Mouse (Mus musculus) embryonic facial prominence, embryonic 15.5 days (tissue): ENCODE results near the gene Vash2. TPM values are rescaled to one million over a fixed set of nuclear protein-coding genes. Genes with fewer than 3 reads are reported as not detected.
A peak's percentile ranks its signal among the peaks of the same experiment; 100 is the strongest.

Source experiments
- ATAC-seq: fragments of 200-750 bp; cut with Nextera tagmentation; 2 replicates; pipeline ENCODE4 v1.8.0; 2017; ENCODE audit warnings: low read depth, moderate TSS enrichment; ENCODE audit not compliant: insufficient number of reproducible peaks, low FRiP score, low TSS enrichment
- H3K27ac ChIP-seq: fragments of 300-500 bp; sonication (generic); replicated peaks from 2 replicates; pipeline ENCODE4 v1.5.1; 2015; ENCODE audit warnings: mild to moderate bottlenecking, inconsistent platforms
- H3K27me3 ChIP-seq: fragments of 300-500 bp; sonication (generic); 2 replicates; pipeline ENCODE4 v1.6.1; 2015; ENCODE audit warnings: inconsistent platforms
- H3K36me3 ChIP-seq: fragments of 300-500 bp; sonication (generic); 2 replicates; pipeline ENCODE4 v1.6.1; 2015; ENCODE audit warnings: mild to moderate bottlenecking, inconsistent platforms
- H3K4me1 ChIP-seq: fragments of 300-500 bp; sonication (generic); 2 replicates; pipeline ENCODE4 v1.6.1; 2015; ENCODE audit warnings: inconsistent platforms
- H3K4me2 ChIP-seq: fragments of 300-500 bp; sonication (generic); replicated peaks from 2 replicates; pipeline ENCODE4 v1.6.1; 2015; ENCODE audit warnings: mild to moderate bottlenecking, inconsistent platforms
- H3K4me3 ChIP-seq: fragments of 300-500 bp; sonication (generic); replicated peaks from 2 replicates; pipeline ENCODE4 v1.5.1; 2015; ENCODE audit warnings: mild to moderate bottlenecking, inconsistent platforms
- H3K9ac ChIP-seq: fragments of 300-500 bp; sonication (generic); 2 replicates; pipeline ENCODE4 v1.6.1; 2015; ENCODE audit warnings: inconsistent platforms
- H3K9me3 ChIP-seq: fragments of 300-500 bp; sonication (generic); replicated peaks from 2 replicates; pipeline ENCODE4 v1.6.1; 2016; ENCODE audit warnings: inconsistent platforms
- WGBS: fragments of 180-500 bp; shearing (Covaris S2); methylation state at CpG from one replicate; pipeline ENCODE4 v1.1.7; 2015; 5-methylcytosine and 5-hydroxymethylcytosine counted together
- polyA plus RNA-seq: library from polyadenylated mRNA; unstranded; fragments of >200 nt; fragmentation: Nextera tagmentation; extraction: Ambion mirVana; gene quantifications from 2 replicates; pipeline ENCODE4 v1.2.1, GENCODE M21; 2015

Vash2 gene
- polyA plus RNA-seq, 1 experiment from 2014 or later: 45.3 TPM

- Histone ChIP-seq H3K4me1 (no peaks in the 10 kb centered on the region), H3K27ac (no peak overlapping the region), H3K4me3 (no peak overlapping the region), H3K9ac (no peak overlapping the region), H3K27me3 (no peaks in the 10 kb centered on the region), H3K36me3 (peaks cover 15% of the 10 kb centered on the region), H3K9me3 (0 out of 2 replicates have a peak, but pooled peaks cover 7% of the 10 kb centered on the region), H3K4me2 (no peak overlapping the region)
- ATAC-seq: no peak
- whole genome bisulfite sequencing: 67% methylated on average over 6 of the region's 6 CpGs
Observed at GRCm38 (mm10) chr1:191002201-191002600, 23.1 kb upstream of the Vash2 start.

DNA sequence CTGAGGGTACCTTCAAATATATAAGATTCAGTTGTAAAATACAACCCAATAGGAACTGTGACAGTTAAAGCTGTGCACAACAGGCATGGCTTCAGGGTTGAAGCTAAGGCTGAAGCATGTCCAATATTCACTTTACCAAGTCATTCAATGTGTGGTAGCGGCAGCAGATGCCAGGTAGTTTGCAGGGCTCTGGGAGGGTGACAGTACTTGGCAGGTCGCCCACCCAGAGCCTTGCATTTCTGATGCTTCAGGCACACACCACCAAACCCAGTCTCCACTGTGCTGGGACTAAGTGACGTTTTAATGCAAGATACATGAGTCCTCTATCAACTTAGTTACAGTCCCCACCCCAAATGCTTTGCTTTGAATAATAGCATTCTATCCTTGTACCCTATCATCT is 21.6 kb upstream of the Vash2 start:
- Histone ChIP-seq H3K36me3 (peaks cover 12% of the 10 kb centered on the region), H3K27ac (no peak overlapping the region), H3K27me3 (no peaks in the 10 kb centered on the region), H3K4me2 (no peak overlapping the region), H3K9ac (no peak overlapping the region), H3K9me3 (0 out of 2 replicates have a peak, but pooled peaks cover 7% of the 10 kb centered on the region), H3K4me3 (no peak overlapping the region), H3K4me1 (no peaks in the 10 kb centered on the region)
- ATAC-seq: no peak
- 75% methylated on average over 3 of the region's 3 CpGs for WGBS

- WGBS: 80% methylated on average over 1 of the region's 1 CpGs
- Histone ChIP-seq H3K9ac (no peak overlapping the region), H3K4me2 (no peak overlapping the region), H3K9me3 (0 out of 2 replicates have a peak, but pooled peaks cover 7% of the 10 kb centered on the region), H3K27ac (no peak overlapping the region), H3K4me3 (no peak overlapping the region), H3K27me3 (no peaks in the 10 kb centered on the region), H3K4me1 (no peaks in the 10 kb centered on the region), H3K36me3 (no peaks in the 10 kb centered on the region)
- no peak for ATAC-seq
Observed at GRCm38 (mm10) chr1:190998027-190998426, 18.9 kb upstream of the Vash2 start.

DNA sequence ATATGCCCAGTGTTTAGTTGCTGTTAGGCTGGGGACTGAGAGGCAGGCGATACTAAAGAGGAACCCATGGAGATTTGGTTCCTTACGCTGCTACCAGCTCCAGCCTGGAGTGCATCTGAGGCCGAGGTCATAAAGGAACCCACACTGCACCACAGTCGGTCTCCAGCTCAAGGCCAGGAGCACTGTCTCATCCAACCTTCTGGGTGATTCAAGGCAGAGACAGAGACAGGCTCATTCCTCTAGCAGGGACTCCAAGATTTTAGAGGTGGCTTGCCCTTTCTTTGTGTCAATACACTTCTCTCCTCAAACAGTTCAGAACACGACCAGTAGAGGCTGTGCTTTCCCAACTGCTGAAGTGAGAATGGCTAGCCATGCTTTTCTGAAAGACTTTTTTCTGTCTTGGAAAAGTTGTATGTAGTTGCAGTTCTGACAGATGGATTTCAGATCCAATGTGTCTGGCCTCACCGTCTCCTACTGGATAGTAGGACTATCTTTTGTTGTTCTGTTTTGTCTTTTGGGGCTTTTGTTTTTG is 17.3 kb upstream of the Vash2 start:
- no peak for ATAC-seq
- 73% methylated on average over 6 of the region's 6 CpGs for WGBS
- Histone ChIP-seq H3K4me2 (no peak overlapping the region), H3K4me3 (no peak overlapping the region), H3K9me3 (0 out of 2 replicates have a peak, but pooled peaks cover 7% of the 10 kb centered on the region), H3K27ac (no peak overlapping the region), H3K27me3 (no peaks in the 10 kb centered on the region), H3K4me1 (no peaks in the 10 kb centered on the region), H3K36me3 (no peaks in the 10 kb centered on the region), H3K9ac (no peak overlapping the region)

DNA sequence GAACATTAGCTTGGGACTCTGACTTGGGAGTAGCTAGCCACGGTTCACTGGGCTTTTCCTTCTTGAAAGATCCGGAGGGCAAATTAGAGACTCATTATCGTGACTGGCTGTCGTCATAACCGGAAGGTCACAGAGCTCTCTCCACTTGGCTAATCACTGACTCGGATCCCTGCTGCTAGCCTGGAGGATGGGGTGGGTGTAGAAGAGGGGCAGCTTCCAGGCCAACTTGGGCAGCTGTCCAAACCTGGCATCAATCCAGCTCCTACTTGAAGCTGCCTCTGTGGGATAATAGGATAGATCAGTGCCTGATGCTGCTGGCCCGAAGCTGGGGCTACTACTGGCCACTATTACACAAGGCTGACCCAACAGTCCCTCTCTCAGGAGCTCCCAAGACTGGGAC is 16.5 kb upstream of the Vash2 start:
- H3K36me3 ChIP-seq: no peaks in the 10 kb centered on the region
- H3K9me3 ChIP-seq: 0 out of 2 replicates have a peak, but pooled peaks cover 7% of the 10 kb centered on the region
- H3K4me1 ChIP-seq: no peaks in the 10 kb centered on the region
- ATAC-seq: 0 out of 2 replicates have a peak, but pooled peaks have one; percentile 24
- H3K4me3 ChIP-seq: no peak overlapping the region
- no peak overlapping the region for H3K9ac ChIP-seq
- 56% methylated on average over 7 of the region's 7 CpGs for WGBS
- H3K27ac ChIP-seq: no peak overlapping the region
- H3K27me3 ChIP-seq: no peaks in the 10 kb centered on the region
- H3K4me2 ChIP-seq: no peak overlapping the region

DNA sequence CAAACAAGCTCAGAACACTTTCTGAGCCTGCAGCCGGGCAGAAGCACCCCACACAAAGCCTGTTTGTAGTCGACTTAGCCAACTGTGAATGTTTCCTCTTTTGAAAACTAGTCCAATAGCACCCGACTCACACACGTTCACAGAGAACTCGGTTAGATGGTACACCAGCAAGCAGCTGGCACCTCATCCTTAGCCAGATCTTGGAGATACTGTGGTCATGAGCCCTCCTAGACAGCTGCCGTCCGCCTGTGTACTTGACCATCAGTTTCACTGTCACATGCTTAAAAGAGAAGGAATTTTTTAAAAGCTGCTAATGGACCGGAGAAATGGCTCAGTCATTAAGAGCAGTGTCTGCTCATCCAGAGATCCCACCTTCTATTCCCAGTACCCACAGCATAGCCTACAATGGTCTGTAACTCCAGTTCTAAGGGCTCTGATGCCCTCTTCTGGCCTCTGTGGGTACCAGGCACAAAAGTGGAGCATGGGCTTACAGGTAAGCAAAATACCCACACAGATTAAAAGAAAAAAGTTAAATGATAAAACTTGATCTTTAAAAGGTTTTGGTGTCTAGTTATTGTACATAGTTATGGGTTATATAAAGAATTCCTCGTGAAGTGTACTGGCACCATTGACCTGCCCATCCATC is 10.5 kb upstream of the Vash2 start:
- H3K9ac ChIP-seq: no peak overlapping the region
- H3K36me3 ChIP-seq: no peaks in the 10 kb centered on the region
- H3K4me3 ChIP-seq: no peak overlapping the region
- ATAC-seq: no peak
- H3K4me2 ChIP-seq: no peak overlapping the region
- H3K9me3 ChIP-seq: no peaks in the 10 kb centered on the region
- no peaks in the 10 kb centered on the region for H3K27me3 ChIP-seq
- no peaks in the 10 kb centered on the region for H3K4me1 ChIP-seq
- 75% methylated on average over 9 of the region's 9 CpGs for WGBS
- no peak overlapping the region for H3K27ac ChIP-seq

DNA sequence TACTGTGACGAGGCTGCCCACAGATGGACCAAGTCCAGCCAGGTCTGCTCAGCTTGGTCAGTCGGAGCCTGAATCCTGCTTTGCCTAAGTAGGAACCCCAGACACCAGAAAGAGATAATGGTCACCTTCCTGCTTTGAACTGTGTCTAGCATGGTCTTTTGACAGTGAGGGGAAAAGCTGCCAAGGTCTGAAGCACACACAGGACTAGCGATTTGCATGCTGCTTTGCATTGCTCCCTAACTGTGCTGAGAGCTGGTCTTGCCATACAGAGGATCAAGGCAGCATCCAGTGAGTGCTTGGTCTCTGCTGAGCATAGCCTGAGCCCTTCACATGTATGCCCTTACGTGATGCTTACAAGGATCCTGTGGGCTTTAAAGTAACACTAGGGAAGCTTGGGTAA is 2.3 kb upstream of the Vash2 start:
- Histone ChIP-seq H3K36me3 (no peaks in the 10 kb centered on the region), H3K4me1 (peaks cover 20% of the 10 kb centered on the region), H3K27ac (no peak overlapping the region), H3K4me3 (no peak overlapping the region), H3K9ac (no peak overlapping the region), H3K27me3 (no peaks in the 10 kb centered on the region), H3K4me2 (no peak overlapping the region), H3K9me3 (no peaks in the 10 kb centered on the region)
- WGBS: 75% methylated on average over 4 of the region's 4 CpGs
- no peak for ATAC-seq

DNA sequence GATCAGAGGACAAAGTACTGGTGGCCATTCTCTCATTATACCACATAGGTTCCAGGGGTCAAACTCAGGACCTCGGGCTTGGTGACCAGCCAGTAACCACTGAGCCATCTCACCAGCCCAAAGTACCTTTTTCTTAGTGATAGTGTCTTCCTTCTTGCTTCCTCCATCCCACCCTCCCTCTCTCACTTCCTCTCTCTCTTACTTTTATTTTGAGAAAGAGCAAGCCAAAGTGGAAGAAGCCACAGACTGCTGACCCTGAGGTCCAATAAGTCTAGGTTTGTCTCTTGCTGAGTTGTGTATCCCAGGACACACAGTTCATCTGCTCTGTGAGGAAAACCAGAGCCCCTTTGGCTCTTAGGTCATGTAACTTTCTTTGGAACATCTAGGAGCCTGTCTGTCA is 1.4 kb upstream of the Vash2 start:
- no peaks in the 10 kb centered on the region for H3K27me3 ChIP-seq
- WGBS: 94% methylated on average over 1 of the region's 1 CpGs
- H3K4me3 ChIP-seq: no peak overlapping the region
- H3K9me3 ChIP-seq: no peaks in the 10 kb centered on the region
- no peak overlapping the region for H3K4me2 ChIP-seq
- ATAC-seq: no peak
- H3K27ac ChIP-seq: no peak overlapping the region
- H3K4me1 ChIP-seq: peaks cover 21% of the 10 kb centered on the region
- H3K9ac ChIP-seq: no peak overlapping the region
- 0 out of 2 replicates have a peak, but pooled peaks cover 2% of the 10 kb centered on the region for H3K36me3 ChIP-seq

DNA sequence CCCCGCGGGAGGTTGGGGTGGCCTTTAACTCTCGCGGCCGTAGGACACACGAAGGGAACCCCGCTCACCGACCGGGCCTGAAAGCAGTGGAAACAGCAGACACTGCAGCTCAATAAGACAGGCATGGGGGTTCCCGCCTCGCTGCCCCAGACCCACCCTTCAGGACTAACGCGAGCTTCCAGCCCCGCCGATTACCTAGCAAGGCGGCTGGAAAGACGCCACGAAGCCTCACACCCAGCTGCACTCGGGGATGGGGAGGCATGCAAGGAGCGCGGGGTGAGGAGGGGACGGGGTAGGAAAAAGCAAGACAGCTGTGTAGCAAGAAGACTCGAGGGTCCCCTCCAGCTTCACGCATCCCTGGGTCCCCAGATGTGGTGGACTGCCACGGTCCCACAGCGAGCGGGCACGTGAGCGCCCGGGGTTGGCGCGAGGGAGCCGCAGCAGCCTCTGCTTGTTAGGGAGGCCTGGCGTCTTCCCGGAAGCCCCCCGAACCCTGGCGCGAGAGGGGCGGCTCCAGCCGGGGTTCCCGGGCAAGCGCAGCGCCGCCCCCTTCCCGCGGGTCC is 504 bp downstream of the Vash2 start:
- H3K27ac ChIP-seq: peak overlapping the region; percentile 95
- H3K36me3 ChIP-seq: 0 out of 2 replicates have a peak, but pooled peaks cover 18% of the 10 kb centered on the region
- peak; percentile 81 for ATAC-seq
- H3K9ac ChIP-seq: peak overlapping the region; percentile 69
- peak overlapping the region; percentile 96 for H3K4me2 ChIP-seq
- H3K9me3 ChIP-seq: no peaks in the 10 kb centered on the region
- H3K4me3 ChIP-seq: peak overlapping the region; percentile 60
- no peaks in the 10 kb centered on the region for H3K27me3 ChIP-seq
- peaks cover 24% of the 10 kb centered on the region for H3K4me1 ChIP-seq
- under 1% methylated on average over 45 of the region's 46 CpGs for WGBS

DNA sequence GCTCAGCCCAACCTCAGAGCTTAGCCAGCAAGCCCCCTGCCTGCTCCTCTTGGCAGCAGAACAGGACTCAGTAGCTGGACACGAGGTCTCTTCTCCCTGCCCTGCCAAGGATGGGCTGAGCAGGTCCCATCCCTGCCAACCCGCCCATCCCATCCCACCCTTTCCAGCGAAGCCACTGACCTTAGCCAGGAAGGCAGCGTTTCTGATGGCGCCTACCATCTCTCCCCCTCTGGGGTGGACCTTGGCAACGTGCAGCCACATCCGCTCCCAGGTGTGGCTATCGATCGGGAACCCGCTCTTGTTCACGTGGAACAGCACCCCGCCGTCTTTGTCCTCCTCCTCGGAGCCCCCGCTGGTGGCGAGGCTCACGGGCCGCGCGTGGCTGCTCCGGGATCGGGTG is 1.1 kb downstream of the Vash2 start:
- Histone ChIP-seq H3K36me3 (peaks cover 23% of the 10 kb centered on the region; the same call in 1 of the 2 replicates), H3K27ac (peak overlapping the region; percentile 95), H3K9ac (peak overlapping the region; percentile 69), H3K4me1 (peaks cover 26% of the 10 kb centered on the region), H3K4me2 (peak overlapping the region; percentile 96), H3K9me3 (no peaks in the 10 kb centered on the region), H3K4me3 (peak overlapping the region; percentile 60), H3K27me3 (no peaks in the 10 kb centered on the region)
- 2% methylated on average over 22 of the region's 22 CpGs for WGBS
- no peak for ATAC-seq

GRCm38 (mm10) chr1:190976887-190977573 is 2.1 kb downstream of the Vash2 start:
- Histone ChIP-seq H3K4me2 (peak overlapping the region; percentile 96), H3K27me3 (no peaks in the 10 kb centered on the region), H3K9me3 (no peaks in the 10 kb centered on the region), H3K4me1 (peaks cover 30% of the 10 kb centered on the region), H3K27ac (no peak overlapping the region), H3K4me3 (peak overlapping the region; percentile 60), H3K36me3 (peaks cover 33% of the 10 kb centered on the region), H3K9ac (peak overlapping the region; percentile 69)
- WGBS: 27% methylated on average over 11 of the region's 11 CpGs
- no peak for ATAC-seq
